Mouse (Mus musculus) forebrain, embryonic 16.5 days (tissue): ENCODE data around the gene Fbxl18. TPM values are rescaled to one million over a fixed set of nuclear protein-coding genes. Genes with fewer than 3 reads are reported as not detected.

Experiments
- ATAC-seq: fragments of 200-750 bp; cut with Nextera tagmentation; 2 replicates; pipeline ENCODE4 v1.8.0; 2017; ENCODE audit warnings: mild to moderate bottlenecking, moderate library complexity
- H3K27ac ChIP-seq: fragments of 300-500 bp; sonication (generic); 2 replicates; pipeline ENCODE4 v1.5.1; 2014; ENCODE audit warnings: low read length, control low read depth
- H3K27me3 ChIP-seq: fragments of 300-500 bp; sonication (generic); replicated peaks from 2 replicates; pipeline ENCODE4 v1.6.1; 2014; ENCODE audit warnings: low read length; ENCODE audit not compliant: control insufficient read depth, insufficient read depth
- H3K36me3 ChIP-seq: fragments of 300-500 bp; sonication (generic); 2 replicates; pipeline ENCODE4 v1.6.1; 2014; ENCODE audit not compliant: control insufficient read depth, insufficient read depth
- H3K4me1 ChIP-seq: fragments of 300-500 bp; sonication (generic); replicated peaks from 2 replicates; pipeline ENCODE4 v1.6.1; 2014; ENCODE audit warnings: low read length; ENCODE audit not compliant: control insufficient read depth, insufficient read depth
- H3K4me2 ChIP-seq: fragments of 300-500 bp; sonication (generic); 2 replicates; pipeline ENCODE4 v1.6.1; 2014; ENCODE audit warnings: mild to moderate bottlenecking, low read length, control low read depth
- H3K4me3 ChIP-seq: fragments of 300-500 bp; sonication (generic); replicated peaks from 2 replicates; pipeline ENCODE4 v1.5.1; 2014; ENCODE audit warnings: mild to moderate bottlenecking, low read length, control low read depth
- H3K9ac ChIP-seq: fragments of 300-500 bp; sonication (generic); replicated peaks from 2 replicates; pipeline ENCODE4 v1.6.1; 2014; ENCODE audit warnings: low read depth, low read length, control low read depth
- H3K9me3 ChIP-seq: fragments of 300-500 bp; sonication (generic); 2 replicates; pipeline ENCODE4 v1.6.1; 2016; ENCODE audit warnings: low read length; ENCODE audit not compliant: control insufficient read depth
- WGBS: fragments of 180-500 bp; shearing (Covaris S2); extraction: QIAGEN DNeasy Blood & Tissue Kit; methylation state at CpG from one replicate; pipeline ENCODE4 v1.1.7; 2014; 5-methylcytosine and 5-hydroxymethylcytosine counted together
- polyA plus RNA-seq: library from polyadenylated mRNA; unstranded; fragments of >200 nt; fragmentation: Nextera tagmentation; extraction: Ambion mirVana; gene quantifications from 2 replicates; pipeline ENCODE4 v1.2.1, GENCODE M21; 2015

The Fbxl18 gene
- polyA plus RNA-seq, 1 experiment from 2014 or later: 31.4 TPM

GRCm38 (mm10) chr5:142871765-142872164 is 23.5 kb downstream of the Fbxl18 start:
- 0 out of 2 replicates have a peak, but pooled peaks cover 3% of the 10 kb centered on the region for H3K36me3 ChIP-seq
- 45% methylated on average over 12 of the region's 12 CpGs for WGBS
- H3K9me3 ChIP-seq: no peaks in the 10 kb centered on the region
- ATAC-seq: no peak
- H3K27ac ChIP-seq: no peak overlapping the region
- H3K4me1 ChIP-seq: peaks cover 33% of the 10 kb centered on the region
- no peak overlapping the region for H3K4me2 ChIP-seq
- no peaks in the 10 kb centered on the region for H3K27me3 ChIP-seq
- H3K9ac ChIP-seq: no peak overlapping the region
- H3K4me3 ChIP-seq: no peak overlapping the region

DNA sequence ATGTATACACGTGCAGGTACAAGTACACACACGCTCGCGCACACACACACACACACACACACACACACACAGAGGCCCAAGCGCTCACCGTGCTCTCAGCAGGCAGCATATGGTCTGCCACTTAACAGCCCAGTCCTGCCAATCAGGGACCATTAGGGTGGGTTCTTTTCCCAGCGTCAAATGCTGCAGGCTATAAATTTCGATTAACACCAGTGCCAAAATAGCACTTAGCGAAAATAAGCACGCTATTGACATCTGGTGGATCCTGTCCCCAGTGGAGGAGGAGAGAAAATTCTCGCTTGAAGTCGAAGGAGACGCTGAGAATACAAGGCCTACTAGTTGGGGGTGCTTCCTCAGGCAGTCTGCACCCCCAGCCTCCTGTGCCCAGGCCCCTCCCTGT is 25.8 kb downstream of the Fbxl18 start:
- no peak overlapping the region for H3K4me2 ChIP-seq
- no peaks in the 10 kb centered on the region for H3K9me3 ChIP-seq
- no peak overlapping the region for H3K4me3 ChIP-seq
- no peaks in the 10 kb centered on the region for H3K27me3 ChIP-seq
- 30% methylated on average over 13 of the region's 13 CpGs for WGBS
- 0 out of 2 replicates have a peak, but pooled peaks cover 3% of the 10 kb centered on the region for H3K36me3 ChIP-seq
- peak; percentile 88 for ATAC-seq
- H3K27ac ChIP-seq: peak overlapping the region; percentile 67
- no peak overlapping the region for H3K9ac ChIP-seq
- peaks cover 25% of the 10 kb centered on the region for H3K4me1 ChIP-seq

GRCm38 (mm10) chr5:142857763-142858229 is 37.4 kb downstream of the Fbxl18 start:
- peak; percentile 89 for ATAC-seq
- Histone ChIP-seq H3K4me3 (no peak overlapping the region), H3K9me3 (no peaks in the 10 kb centered on the region), H3K27me3 (no peaks in the 10 kb centered on the region), H3K4me1 (peaks cover 16% of the 10 kb centered on the region), H3K36me3 (no peaks in the 10 kb centered on the region), H3K4me2 (peak overlapping the region; percentile 22; the same call in 1 of the 2 replicates), H3K9ac (no peak overlapping the region), H3K27ac (peak overlapping the region; percentile 86)
- WGBS: 19% methylated on average over 16 of the region's 16 CpGs

DNA sequence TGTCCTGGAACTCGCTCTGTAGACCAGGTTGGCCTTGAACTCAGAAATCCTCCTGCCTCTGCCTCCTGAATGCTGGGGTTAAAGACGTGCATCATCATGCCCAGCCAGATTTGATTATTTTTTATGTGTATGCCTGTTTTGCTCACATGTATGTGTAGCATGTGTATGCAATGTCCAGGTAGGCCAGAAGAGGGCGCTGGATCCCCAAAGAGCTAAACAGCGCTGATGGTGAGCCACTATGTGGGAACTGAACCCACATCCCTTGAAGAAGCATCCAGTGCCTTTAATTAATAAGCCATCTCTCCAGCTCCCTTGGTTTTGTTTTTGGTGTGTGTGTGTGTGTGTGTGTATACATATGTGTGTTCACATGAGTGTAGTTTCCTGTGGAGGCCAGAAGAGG is 38.8 kb downstream of the Fbxl18 start:
- 77% methylated on average over 4 of the region's 4 CpGs for WGBS
- no peak for ATAC-seq
- Histone ChIP-seq H3K27me3 (no peaks in the 10 kb centered on the region), H3K9ac (no peak overlapping the region), H3K9me3 (no peaks in the 10 kb centered on the region), H3K27ac (no peak overlapping the region), H3K4me3 (no peak overlapping the region), H3K4me1 (peaks cover 11% of the 10 kb centered on the region), H3K36me3 (no peaks in the 10 kb centered on the region), H3K4me2 (no peak overlapping the region)

DNA sequence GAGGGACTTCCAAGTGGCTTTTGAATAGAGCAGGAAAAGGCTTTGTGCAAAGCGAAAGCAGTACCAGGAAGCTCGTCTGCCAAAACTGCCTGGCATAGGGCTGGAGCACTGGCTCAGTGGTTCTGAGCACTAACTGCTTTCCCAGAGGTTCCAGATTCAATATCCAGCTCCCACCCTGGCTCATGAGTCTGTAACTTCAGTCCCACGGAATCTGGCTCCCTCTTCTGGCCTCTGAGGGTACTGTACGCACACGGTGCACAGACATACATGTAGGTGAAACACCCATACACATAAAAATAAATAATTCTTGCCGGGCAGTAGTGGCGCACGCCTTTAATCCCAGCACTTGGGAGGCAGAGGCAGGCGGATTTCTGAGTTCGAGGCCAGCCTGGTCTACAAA is 40.3 kb downstream of the Fbxl18 start:
- Histone ChIP-seq H3K4me1 (peaks cover 11% of the 10 kb centered on the region), H3K4me3 (no peak overlapping the region), H3K27me3 (no peaks in the 10 kb centered on the region), H3K4me2 (no peak overlapping the region), H3K9ac (no peak overlapping the region), H3K27ac (no peak overlapping the region), H3K9me3 (no peaks in the 10 kb centered on the region), H3K36me3 (no peaks in the 10 kb centered on the region)
- 0 out of 2 replicates have a peak, but pooled peaks have one; percentile 21 for ATAC-seq
- 74% methylated on average over 10 of the region's 10 CpGs for WGBS

- Histone ChIP-seq H3K4me1 (peaks cover 11% of the 10 kb centered on the region), H3K9me3 (no peaks in the 10 kb centered on the region), H3K4me2 (no peak overlapping the region), H3K9ac (no peak overlapping the region), H3K4me3 (no peak overlapping the region), H3K36me3 (no peaks in the 10 kb centered on the region), H3K27me3 (no peaks in the 10 kb centered on the region), H3K27ac (no peak overlapping the region)
- no peak for ATAC-seq
- 80% methylated on average over 6 of the region's 6 CpGs for WGBS
These were observed 41.6 kb downstream of the Fbxl18 start for GRCm38 (mm10) chr5:142853585-142853984.

- H3K9ac ChIP-seq: no peak overlapping the region
- H3K27me3 ChIP-seq: no peaks in the 10 kb centered on the region
- H3K36me3 ChIP-seq: no peaks in the 10 kb centered on the region
- ATAC-seq: no peak
- no peak overlapping the region for H3K27ac ChIP-seq
- no peak overlapping the region for H3K4me3 ChIP-seq
- H3K4me2 ChIP-seq: no peak overlapping the region
- H3K4me1 ChIP-seq: no peaks in the 10 kb centered on the region
- H3K9me3 ChIP-seq: no peaks in the 10 kb centered on the region
- 83% methylated on average over 5 of the region's 5 CpGs for WGBS
These were observed 43.6 kb downstream of the Fbxl18 start for GRCm38 (mm10) chr5:142851681-142852049.

DNA sequence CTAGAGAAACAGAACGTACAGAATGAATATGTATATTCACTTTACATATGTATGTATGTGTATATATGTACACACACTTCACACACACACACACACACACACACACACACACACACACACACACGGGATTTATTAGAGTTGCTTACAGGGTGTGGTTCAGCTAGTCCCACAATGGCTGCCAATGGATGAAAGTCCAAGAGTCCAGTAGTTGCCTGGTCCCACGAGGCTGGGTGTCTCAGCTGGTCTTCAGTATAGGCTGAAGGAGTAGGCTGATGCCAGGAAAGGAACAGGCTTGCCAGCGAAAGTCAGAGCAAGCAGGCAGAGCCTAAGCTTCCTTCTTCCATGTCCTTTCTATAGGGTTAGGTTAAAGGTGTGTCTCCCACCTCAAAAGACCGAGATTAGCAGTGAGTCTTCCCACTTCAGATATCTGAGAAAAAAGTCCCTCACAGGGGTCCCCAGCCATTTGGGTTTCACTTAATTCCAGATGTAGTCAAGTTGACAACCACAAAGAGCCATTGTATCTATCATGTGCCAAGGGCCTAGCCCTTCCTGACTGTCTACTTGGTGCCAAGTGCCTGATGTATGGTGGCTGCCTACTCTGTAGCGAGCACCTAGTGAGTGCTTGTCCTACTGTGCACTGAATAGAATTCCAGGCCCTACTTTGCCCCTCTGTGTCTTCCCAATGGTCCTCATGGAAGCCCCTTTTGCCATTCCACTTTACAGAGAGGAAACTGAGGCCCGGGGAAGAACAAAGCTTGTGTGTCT is 44.1 kb downstream of the Fbxl18 start:
- Histone ChIP-seq H3K27me3 (no peaks in the 10 kb centered on the region), H3K4me2 (no peak overlapping the region), H3K9ac (no peak overlapping the region), H3K27ac (no peak overlapping the region), H3K4me3 (no peak overlapping the region), H3K9me3 (no peaks in the 10 kb centered on the region), H3K4me1 (no peaks in the 10 kb centered on the region), H3K36me3 (no peaks in the 10 kb centered on the region)
- 77% methylated on average over 7 of the region's 7 CpGs for WGBS
- ATAC-seq: no peak

- WGBS: 79% methylated on average over 9 of the region's 9 CpGs
- no peaks in the 10 kb centered on the region for H3K36me3 ChIP-seq
- no peak for ATAC-seq
These were observed 44.7 kb downstream of the Fbxl18 start for GRCm38 (mm10) chr5:142850476-142850875.

More at GRCm38 (mm10) chr5:142850476-142850875, 44.7 kb downstream of the Fbxl18 start:
- H3K4me1 ChIP-seq: no peaks in the 10 kb centered on the region
- no peak overlapping the region for H3K4me3 ChIP-seq
- no peak overlapping the region for H3K27ac ChIP-seq
- no peaks in the 10 kb centered on the region for H3K9me3 ChIP-seq
- H3K9ac ChIP-seq: no peak overlapping the region
- no peaks in the 10 kb centered on the region for H3K27me3 ChIP-seq
- no peak overlapping the region for H3K4me2 ChIP-seq
